Mouse (Mus musculus) T-helper 1 cell (primary cell): ENCODE measurements around the gene Rnase4.

Source experiments
- in situ Hi-C: fragments of 300-600 bp; cut with MboI, MseI; formaldehyde crosslinking; loops from one replicate; pipeline ENCODE4 v1.15.1; 2025; ENCODE audit warnings: high pct_unique_total_duplicates

Rnase4 gene

GRCm38 (mm10) chr14:51090921-51091900 lies at the start of gene Rnase4, which contains the start of gene Ang:
TSS of gene Rnase4 (plus strand) at chr14:51091077.
TSS of gene Ang (plus strand) at chr14:51091150.
- in situ Hi-C loops: no loop called here

- in situ Hi-C loops: no loop called here
Observed at GRCm38 (mm10) chr14:51041769-51042168, 49.1 kb upstream of the Rnase4 start, which contains the start of gene Rnase9. TSS of gene Rnase9 (minus strand) at chr14:51041869.

- in situ Hi-C loops: no loop called here
Observed at GRCm38 (mm10) chr14:51047846-51048245, 43.0 kb upstream of the Rnase4 start.

GRCm38 (mm10) chr14:51050063-51050462 lies 40.8 kb upstream of the Rnase4 start, which contains the start of gene Rnase11:
TSS of gene Rnase11 (minus strand) at chr14:51050163.
- in situ Hi-C loops: no loop called here

GRCm38 (mm10) chr14:51051941-51052340 lies 38.9 kb upstream of the Rnase4 start:
- in situ Hi-C loops: no loop called here

- in situ Hi-C loops: no loop called here
Observed at GRCm38 (mm10) chr14:51053176-51053575, 37.7 kb upstream of the Rnase4 start.

- in situ Hi-C loops: no loop called here
Observed at GRCm38 (mm10) chr14:51054243-51055237, 36.3 kb upstream of the Rnase4 start.

GRCm38 (mm10) chr14:51057401-51057831 lies 33.5 kb upstream of the Rnase4 start, which contains the start of gene Rnase12:
TSS of gene Rnase12 (minus strand) at chr14:51057661.
- in situ Hi-C loops: no loop called here

- in situ Hi-C loops: loop anchor here (5.0 to 10.0 kb wide), 4 partner anchors 33 to 1886 kb away; partner anchors contain the start of genes Apex1, Naa30 and Osgep
Observed at GRCm38 (mm10) chr14:51060761-51061160, 30.1 kb upstream of the Rnase4 start.

GRCm38 (mm10) chr14:51068956-51069355 lies 21.9 kb upstream of the Rnase4 start:
- in situ Hi-C loops: loop anchor here (10.0 kb wide), 2 partner anchors 144 to 1894 kb away; partner anchors contain the start of genes Apex1, Naa30 and Osgep

- in situ Hi-C loops: loop anchor here (10.0 kb wide), 2 partner anchors 145 to 1895 kb away; partner anchors contain the start of genes Apex1, Naa30 and Osgep
Observed at GRCm38 (mm10) chr14:51069617-51070016, 21.3 kb upstream of the Rnase4 start.

GRCm38 (mm10) chr14:51074335-51074734 lies 16.5 kb upstream of the Rnase4 start, which contains the start of gene Olfr750:
TSS of gene Olfr750 (minus strand) at chr14:51074435.
- in situ Hi-C loops: no loop called here

GRCm38 (mm10) chr14:51079180-51079579 lies 11.7 kb upstream of the Rnase4 start:
- in situ Hi-C loops: no loop called here

- in situ Hi-C loops: loop anchor here (10.0 kb wide), 1 partner anchor 944 kb away; the partner anchor contains the start of gene Zfp219
Observed at GRCm38 (mm10) chr14:51081035-51081434, 9.8 kb upstream of the Rnase4 start.

- in situ Hi-C loops: loop anchor here (10.0 kb wide), 1 partner anchor 942 kb away; the partner anchor contains the start of gene Zfp219
Observed at GRCm38 (mm10) chr14:51082599-51083581, 8.0 kb upstream of the Rnase4 start.

- in situ Hi-C loops: loop anchor here (10.0 kb wide), 1 partner anchor 941 kb away; the partner anchor contains the start of gene Zfp219
Observed at GRCm38 (mm10) chr14:51083805-51084204, 7.1 kb upstream of the Rnase4 start.

GRCm38 (mm10) chr14:51085086-51085485 lies 5.8 kb upstream of the Rnase4 start:
- in situ Hi-C loops: loop anchor here (10.0 kb wide), 1 partner anchor 940 kb away; the partner anchor contains the start of gene Zfp219

- in situ Hi-C loops: loop anchor here (10.0 kb wide), 1 partner anchor 939 kb away; the partner anchor contains the start of gene Zfp219
Observed at GRCm38 (mm10) chr14:51085911-51086310, 5.0 kb upstream of the Rnase4 start.

GRCm38 (mm10) chr14:51087762-51088161 lies 3.1 kb upstream of the Rnase4 start:
- in situ Hi-C loops: loop anchor here (10.0 kb wide), 1 partner anchor 937 kb away; the partner anchor contains the start of gene Zfp219
